Mouse (Mus musculus) telencephalon, adult 2 months (tissue): ENCODE data around the gene Adora1.

Experiments
- DNase-seq: peaks from one replicate; pipeline ENCODE4 v3.0.0-alpha.2; 2011; ENCODE audit warnings: low read depth, low spot score

Adora1 gene

DNA sequence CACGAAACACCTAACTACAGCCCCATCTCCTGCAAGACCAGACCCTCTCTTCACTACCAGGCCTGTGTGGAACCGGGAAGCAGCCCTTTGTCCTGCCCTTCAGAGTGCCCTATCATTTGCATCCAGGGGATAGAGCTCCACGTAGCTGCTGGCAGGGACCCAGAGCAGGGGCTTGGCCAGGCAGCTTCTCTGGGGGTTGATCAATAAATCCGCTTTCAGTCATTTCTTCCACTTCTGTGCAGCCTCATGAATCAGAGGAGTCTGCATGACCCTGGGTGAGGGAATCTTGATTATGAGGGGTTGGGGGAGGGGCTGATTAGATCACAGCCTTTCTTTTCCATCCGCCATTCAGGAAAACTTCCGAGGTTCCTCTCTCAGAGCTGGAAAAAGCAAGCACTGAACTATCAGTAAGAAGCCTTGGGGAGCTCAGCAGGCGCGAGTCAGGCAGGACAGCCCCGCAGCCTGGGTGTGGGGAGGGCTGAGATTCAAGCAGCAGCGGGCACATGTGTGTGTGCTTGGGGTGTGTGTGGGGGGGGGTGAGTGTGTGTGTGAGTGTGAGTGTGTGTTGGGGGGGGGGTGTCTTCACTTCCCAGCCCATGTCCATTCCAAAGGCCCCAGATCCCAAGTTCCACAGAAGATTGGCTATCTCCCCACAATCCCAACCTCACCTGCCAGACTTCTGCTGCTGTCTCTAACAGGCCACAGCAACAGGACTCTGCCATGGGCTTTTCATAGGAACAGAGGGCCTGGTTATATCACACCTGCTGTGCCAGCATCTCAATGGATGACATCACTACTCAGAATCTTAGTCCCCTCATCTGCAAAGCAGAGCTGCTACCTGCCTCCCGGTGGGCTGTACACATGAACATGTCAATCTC, 19.2 kb downstream of the Adora1 start:
- no peak for DNase-seq

DNA sequence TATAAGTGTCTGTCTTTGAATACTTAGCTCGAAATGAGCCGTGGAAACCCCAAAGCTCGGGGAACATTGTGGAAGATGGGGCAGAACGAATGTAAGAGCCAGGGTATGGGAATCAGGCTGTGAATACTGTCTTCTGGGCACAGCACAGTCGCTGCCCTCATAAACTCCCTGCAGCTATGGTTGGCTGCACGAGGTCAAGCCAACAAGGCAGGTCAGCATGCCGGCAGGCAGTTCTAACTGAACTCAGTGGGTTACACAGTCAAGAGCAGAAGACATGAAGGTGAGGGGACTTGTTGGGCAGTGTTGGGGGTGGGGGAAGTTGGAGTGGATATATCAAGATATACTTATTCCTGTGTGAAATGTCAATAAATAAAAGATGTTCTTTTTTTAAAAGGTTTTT, 20.2 kb downstream of the Adora1 start:
- no peak for DNase-seq

DNA sequence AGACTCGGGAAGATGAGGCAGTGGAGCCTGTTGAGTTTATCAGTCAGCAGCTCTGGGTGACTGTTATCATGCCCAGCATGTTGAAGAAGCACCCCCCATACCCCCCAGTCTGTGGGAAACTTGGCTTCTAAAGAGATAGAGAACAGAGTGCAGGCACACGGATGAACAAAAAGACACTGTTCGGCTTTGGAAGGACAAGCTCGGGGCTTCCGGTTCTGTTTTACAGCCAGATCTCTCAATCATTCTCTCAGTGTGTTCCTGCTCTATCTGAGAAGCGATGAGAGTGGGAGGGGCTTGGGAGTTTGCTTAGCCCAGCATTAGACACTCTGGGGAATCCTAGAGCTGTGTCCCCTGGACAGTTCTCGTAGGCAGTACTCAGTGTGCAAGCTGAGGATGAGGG, 21.8 kb downstream of the Adora1 start:
- no peak for DNase-seq

DNA sequence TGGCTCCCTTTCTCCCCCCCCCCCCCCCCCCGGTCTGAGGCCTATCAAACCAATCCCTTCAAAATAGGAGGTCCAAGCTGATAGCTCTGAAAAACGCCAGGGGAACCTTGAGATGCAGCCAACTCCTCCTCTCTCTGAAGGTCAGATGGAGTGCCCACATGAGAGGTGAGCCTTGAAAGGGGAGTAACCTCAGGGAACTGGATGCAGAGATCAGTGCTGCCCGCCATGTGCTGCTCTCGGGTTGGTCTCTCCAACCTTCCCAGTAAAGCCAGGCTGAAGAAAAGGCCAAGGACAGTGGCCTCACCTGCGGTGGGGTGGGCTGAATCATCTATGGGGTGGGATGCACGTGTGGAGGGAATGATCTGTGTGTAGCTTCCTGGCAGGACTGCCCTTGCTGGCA, 22.9 kb downstream of the Adora1 start:
- no peak for DNase-seq

DNA sequence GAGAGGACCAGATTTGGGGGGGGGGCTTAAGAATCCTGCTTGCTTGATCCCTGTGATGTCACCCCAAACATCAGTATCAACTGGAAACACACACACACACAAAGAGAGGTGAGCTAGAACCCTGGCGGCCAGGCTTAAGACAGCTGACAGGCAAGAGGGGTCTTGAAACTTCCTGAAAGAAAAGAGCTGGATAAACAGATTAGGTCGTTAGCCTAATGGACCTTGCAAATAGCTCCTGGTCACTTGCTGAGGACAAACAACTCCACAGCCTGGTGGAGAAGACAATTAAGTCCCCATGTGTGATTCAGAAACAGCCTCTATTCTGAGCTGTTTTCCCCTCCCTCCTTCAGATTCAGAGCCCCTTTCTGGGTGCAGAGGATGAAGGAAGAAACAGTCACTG, 23.6 kb downstream of the Adora1 start:
- DNase-seq = no peak

DNA sequence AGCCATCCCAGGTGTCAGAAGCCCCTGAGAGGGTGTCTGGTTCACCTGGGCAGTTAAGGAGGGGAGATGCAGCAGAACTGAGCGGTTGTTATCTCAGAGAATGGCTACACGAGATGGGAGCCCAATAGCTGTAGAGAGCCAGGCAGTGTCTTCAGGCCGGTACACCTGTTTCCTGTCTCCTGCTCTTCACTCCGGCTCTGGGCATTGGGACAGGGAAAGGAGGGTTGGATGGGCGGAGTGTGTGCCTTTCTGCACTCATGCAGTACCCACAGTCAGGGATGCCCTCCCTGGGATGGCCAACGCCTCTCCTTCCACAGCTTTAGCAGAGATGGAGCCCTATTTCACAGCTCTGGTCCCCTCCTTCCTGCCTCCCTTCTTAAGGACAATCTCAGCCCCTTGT, 24.2 kb downstream of the Adora1 start:
- DNase-seq = no peak

DNA sequence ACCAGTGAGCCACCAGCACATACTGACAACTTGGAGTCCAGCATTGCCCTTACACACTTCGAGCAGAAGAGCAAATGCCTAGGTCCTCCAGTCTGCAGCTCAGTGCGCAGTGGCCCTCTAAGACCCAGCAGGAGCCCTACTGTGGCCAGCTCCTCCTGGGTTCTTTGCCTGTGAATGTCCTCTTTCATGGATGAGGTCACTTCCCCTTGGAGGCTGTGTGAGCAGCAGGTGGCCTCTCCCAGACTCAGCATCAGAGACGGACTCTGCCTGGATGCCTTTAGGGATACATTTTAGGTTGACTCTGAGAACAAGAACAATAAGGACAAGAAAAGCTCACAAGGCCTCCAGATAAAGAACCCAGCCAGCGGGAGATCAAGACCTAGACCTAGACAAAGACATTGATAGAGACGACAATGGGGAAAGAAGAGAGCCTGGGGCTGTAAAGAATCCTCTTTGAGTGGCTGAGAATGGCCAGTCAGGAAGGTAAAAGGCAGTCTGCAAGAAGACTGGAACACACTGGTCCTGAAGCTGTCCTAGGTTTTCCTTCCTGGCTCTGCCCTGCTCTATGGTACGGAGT, 25.0 kb downstream of the Adora1 start:
- no peak for DNase-seq

DNA sequence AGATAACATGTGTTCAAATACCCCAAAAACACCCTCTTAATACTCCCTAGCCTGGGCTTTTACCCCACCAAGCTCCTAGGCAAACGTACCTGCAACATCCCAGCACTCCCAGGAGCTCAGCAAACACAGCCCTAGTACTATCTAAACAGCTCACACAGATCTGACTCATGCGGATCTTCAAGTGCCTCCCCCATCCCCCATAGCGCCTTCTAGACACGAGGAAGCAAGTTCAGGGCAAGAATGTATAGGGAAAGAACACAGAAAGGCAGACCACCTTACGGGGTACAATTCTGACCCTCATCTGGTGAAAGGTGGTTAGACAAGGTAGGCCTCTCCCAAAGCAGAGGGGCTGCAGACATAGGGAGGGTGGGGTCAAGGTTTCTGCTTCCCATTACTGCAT, 29.1 kb downstream of the Adora1 start:
- DNase-seq = no peak

DNA sequence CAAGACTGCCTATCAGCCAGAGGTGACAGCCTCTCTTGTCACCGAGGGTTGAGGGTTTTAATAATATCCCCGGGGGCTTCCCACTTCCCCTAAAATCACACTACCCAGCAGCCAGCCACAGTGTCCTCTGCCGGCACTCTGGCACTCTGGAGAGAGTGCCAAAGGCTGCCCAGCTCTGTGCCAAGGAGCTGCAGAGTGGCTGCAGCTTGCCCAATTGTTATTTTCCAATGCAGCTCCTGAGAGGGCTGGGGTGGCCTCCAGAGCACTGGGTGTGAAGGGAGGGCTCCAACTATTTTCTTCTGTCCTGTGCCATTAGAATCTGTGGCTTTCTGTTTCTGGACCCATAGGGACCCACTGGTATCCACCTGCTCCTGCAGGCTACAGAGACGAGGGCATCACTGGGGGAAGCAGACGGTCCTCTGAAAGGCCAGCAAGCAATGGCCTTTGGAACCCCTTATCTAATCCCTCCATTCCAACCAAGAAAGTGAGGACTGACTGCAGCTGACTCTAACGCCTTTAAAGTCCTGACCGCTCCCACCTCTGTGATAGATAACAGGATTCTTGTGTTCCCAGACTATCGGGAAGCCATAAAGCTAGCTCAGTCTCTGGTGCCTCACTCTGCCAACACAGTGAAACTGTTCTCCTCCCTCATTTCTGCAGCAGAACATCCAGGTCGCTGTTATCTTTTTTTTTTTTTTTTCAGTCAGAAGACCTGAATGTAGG, 29.8 kb downstream of the Adora1 start:
- no peak for DNase-seq

DNA sequence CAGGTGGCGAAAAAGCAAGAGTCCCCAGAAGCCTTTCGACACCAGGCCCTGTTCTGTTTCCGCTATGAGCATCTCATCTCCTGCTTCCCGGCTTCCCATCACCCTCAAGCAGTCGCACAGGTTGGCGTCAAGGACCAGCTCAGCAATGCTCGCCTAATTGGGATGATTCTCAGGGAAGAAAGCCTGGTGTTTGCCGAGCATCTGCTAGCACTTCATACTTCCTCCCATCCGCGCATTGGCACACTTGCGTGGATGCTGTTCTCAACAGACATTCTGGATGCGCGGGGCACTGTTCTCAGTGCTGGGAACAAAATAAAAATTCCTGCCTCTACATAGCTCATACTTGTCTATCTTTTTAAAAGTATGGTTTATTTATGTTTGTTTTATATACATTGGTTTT, 31.0 kb downstream of the Adora1 start:
- DNase-seq = peak; percentile 77

DNA sequence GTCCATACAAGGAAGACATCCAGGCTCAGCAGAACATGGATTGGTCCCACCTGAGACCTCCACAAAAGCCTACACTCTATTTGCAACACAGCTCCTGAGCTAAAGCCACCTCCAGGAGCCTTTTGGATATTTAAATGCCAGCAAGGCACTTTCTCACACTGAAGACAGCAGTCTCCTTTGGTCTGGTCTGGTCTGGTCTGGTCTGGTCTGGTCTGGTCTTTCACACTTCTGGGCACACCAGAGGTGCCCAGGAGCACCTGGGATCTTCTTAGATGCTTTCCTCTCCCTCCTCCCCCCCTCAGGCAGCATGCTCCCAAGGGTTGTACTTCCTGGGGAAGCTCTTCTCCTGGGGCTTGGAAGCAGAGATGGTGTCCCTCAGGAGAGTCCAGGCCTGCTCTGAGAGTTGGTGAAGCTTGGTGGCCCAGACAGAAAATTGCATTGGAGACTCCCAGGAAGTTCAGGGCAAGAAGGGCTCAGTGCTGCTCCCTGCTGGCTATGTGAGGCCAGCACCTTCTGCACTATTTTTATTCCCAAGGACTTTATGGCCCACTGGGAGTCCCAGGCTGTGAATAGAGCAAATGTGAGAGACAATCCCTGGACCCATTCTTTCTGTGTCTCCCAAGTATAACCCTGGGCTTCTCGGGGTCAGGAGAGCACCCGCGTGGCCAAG, 33.3 kb downstream of the Adora1 start:
- no peak for DNase-seq

DNA sequence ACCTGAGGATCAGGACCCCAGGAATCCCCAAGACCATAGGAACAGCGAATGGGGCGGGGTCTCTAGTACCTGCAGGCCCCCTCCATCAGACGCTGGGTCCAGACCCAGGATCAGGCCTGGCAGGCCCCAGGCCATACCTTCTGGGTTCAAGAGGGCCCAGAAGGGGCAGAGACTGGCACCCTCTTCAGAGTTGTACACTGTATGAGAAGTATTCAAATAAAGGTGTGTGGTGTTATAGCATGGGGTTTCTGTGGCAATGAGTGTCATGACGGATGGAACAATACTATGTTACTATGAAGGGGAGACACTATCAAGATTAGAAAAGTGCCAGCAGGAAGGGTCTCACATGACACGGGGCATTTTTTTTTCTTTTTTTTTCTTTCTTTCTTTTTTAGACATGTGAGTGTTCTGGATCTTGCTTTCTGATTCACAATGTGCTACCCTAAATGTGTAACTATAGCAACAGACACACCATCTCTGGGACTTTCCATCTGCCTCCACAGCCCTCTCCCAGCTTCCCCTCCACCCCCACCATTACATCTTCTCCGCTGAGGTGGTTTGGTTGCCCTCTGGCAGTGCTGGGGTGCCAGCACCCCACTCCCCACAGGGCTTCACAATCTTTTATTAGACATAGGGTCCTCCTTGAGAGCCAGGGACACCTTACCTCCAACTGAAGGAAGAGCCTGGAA, 34.1 kb downstream of the Adora1 start:
- DNase-seq = no peak

DNA sequence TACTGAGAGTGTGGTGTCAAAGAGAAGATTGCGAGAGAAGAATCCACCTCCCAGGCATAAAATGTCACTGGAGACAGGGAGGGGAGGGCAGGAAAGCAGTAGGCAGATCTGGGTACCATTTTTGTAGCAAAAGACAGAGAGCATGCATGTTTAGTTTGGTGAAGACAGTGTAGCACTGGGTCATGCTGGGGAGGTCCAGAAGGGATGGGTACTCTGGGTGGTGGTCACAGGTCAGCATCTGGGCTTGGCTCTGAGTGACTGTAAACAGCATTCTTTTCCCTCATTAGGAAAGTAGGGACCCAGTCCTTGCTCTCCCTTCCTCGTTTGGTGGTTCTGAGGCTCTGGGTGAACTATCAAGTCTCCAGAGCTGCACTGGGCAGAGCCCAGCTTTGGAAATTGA, 34.8 kb downstream of the Adora1 start:
- DNase-seq = no peak

DNA sequence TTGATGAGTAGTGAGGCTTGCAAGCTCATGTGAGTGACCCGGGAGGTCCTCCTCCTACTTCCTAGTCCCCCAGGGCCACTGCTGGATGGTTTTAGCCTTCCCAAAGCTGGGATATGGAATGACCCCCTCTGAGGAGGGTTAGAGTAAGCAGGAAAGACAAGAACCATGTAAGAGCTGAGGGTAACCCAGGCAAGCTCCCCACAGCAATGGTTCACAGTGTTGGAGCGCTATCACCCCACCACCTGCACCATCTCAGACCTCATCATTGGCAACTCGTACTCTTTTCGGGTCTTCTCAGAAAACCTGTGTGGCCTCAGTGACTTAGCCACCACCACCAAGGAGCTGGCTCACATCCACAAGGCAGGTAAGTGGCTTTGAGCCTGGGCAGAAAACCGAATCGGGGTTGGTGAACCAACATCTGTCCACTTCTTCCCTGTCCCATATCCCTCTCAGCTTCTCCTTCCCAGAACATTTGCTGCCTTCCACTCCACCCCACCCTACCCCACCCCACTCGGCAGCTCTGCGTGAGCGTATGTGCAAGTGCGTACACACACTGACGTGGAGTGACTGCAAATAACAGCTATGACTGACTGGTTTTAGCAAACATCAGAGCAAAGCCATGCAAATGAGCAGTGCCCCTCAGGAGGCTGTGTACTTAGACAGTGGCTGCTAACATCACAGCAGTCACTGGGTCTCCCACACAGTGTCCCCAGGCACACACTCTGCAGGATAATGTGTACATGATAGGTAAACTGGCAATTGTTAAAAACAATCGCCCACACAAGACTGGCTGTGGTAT, 36.8 kb downstream of the Adora1 start:
- no peak for DNase-seq

DNA sequence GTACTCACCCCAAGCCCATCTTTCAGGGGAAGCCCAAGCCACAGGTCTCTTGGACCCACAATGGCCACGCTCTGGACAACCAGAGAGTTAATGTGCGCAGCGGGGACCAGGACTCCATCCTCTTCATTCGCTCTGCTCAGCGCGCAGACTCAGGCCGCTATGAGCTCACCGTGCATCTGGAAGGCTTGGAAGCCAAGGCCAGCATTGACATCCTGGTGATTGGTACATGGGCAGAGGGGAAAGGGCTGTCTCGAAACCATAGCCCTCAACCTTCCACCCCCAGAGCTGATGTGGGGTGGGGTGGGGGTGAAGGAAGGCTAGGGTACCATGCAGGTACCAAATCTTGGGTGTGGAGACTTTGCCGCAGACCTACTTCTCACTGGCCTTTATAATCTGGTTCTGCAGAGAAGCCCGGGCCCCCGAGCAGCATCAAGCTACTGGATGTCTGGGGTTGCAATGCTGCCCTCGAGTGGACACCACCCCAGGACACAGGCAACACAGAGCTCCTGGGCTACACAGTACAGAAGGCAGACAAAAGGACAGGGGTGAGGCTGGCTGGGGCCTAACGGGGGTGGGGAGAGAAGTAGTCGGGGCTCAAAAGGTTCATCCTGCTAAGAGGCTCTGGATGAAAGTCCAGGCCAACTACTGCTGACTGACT, 37.8 kb downstream of the Adora1 start:
- DNase-seq = no peak

DNA sequence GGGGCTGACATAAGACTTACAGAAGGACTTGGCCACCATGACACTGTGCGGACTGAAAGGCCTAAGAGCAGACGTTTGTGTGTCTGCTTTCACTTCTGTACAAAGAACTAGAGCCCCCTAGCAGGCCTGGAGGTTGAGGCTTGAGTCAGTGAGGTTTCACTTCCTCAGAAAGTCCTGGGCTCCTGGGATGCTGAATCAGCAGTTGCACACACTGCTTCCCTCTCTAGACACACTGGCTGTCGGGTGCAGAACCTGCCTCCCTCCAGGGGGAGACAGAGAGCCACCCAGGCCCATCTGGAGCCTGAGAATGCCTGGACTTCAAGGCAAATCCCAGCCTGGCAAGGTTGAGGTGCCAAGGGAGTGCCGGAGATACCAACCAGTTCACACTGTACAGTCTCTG, 38.8 kb downstream of the Adora1 start:
- no peak for DNase-seq

DNA sequence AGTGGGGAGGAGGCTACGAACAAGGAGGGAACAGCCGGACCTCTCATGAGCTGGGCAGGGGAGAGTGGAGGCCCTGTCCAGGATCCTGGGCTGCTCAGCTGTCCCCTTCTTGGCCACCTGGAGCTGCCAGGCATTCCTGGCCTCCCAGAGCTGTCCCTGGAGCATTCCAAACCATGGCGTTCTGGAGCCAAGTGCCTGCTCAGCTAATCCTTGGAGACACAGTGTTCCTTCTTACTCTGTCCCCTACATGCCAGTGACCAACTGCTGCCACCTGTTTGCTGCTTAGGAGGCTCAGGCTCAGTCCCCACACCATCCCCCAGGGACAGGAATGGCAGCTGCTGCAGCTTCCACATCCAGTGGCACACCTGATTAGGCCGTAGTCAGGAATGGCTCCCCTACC, 39.3 kb downstream of the Adora1 start:
- no peak for DNase-seq

DNA sequence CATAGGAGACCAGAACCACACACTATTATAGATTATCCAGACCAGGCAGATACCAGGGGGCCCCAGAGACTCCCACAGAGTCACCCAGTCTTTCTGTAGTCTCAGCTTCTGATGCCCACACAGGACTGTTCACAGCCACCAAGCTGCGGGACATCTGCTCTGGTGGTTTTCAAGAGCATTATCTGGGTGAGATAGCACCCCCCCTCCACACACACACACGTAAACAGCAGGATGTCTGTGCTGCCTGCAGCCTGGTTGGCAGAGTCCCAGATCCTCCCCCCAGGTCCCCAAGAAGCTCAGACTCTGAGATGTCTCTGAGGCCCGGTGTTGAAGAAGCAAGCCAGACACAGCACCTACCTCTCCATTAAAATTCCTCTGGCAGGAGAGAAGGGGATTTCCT, 39.7 kb downstream of the Adora1 start:
- peak; percentile 76 for DNase-seq

DNA sequence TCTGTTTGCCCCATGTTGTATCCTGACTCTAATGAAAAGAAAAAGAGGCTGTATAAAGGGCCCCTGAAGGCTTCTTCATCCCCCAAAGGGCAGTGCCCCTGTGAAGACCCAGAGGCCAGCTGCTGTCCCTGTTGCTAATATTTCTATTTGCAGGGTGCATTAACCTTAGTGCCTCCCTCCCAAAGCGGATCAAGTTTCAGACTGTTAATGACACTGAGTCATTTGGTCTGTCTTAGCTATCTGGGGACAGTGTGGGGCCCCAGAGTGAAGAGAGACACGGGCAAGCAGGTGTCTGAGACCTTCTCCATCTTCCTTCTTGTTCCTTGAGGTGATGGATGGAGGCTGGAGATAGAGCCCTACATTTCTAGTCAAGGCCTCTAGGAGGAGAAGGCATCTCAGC, 40.1 kb downstream of the Adora1 start:
- DNase-seq = no peak

DNA sequence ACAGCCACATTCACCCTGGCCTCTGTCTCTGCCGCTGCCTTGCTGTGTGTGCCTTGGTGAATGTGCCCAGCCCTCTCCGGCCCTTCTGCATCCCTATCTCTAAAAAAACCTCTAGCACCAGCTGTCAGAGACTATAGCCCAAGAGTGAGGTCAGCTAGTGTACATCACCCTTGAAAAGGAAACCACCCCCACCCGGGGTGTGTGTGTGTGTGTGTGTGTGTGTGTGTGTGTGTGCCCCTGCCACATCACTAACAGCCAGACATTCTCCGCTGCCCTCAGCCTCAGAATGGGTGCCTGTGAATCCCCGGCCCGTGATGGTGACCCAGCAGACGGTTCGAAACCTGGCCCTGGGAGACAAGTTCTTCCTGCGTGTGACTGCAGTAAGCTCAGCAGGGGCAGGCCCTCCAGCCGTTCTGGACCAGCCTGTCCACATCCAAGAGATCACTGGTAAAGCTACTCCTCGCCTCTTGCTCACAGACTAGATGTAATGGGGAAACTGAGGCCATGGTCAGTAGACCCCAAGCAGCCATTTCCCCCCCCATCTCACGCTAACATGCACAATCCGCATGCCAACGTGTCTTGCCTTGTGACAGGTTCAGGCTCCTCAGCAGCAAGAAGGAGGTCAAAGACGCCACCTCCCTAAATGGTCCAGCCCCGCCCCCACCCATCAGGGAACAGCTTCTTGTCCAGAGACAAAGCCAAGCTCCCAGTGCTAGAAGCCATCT, 40.8 kb downstream of the Adora1 start:
- no peak for DNase-seq
